Mouse (Mus musculus) erythroblast, embryonic 14.5 days (primary cell): ENCODE data around the gene Plekhf1. TPM values are rescaled to one million over a fixed set of nuclear protein-coding genes. Genes with fewer than 3 reads are reported as not detected.

Experiments
- H3K27me3 ChIP-seq: 2 replicates; pipeline ENCODE4 v1.6.1; 2012; ENCODE audit warnings: inconsistent platforms; ENCODE audit not compliant: control insufficient read depth
- H3K36me3 ChIP-seq: 2 replicates; pipeline ENCODE4 v1.6.1; 2012; ENCODE audit warnings: mild to moderate bottlenecking, inconsistent platforms; ENCODE audit not compliant: control insufficient read depth
- H3K4me1 ChIP-seq: 2 replicates; pipeline ENCODE4 v1.6.1; 2012; ENCODE audit warnings: inconsistent platforms; ENCODE audit not compliant: control insufficient read depth
- H3K4me3 ChIP-seq: replicated peaks from 2 replicates; pipeline ENCODE3; 2012; ENCODE audit warnings: moderate library complexity, mild to moderate bottlenecking, inconsistent platforms
- H3K9me3 ChIP-seq: 2 replicates; pipeline ENCODE4 v1.6.1; 2012; ENCODE audit warnings: low read length, inconsistent platforms, mixed read lengths; ENCODE audit not compliant: control insufficient read depth
- GATA1 ChIP-seq: IDR thresholded peaks from 2 replicates; pipeline ENCODE4 v1.6.1; 2012; ENCODE audit warnings: low read length, inconsistent platforms, mixed read lengths
- TAL1 ChIP-seq: IDR thresholded peaks from 3 replicates; pipeline ENCODE4 v1.6.1; 2012; ENCODE audit warnings: low read length, inconsistent platforms, mixed read lengths
- polyA plus RNA-seq: library from polyadenylated mRNA; stranded (reverse); fragments of >175 nt; gene quantifications from 2 replicates; pipeline ENCODE4 v1.2.3, GENCODE M21; 2012

Gene Plekhf1
- polyA plus RNA-seq, 1 experiment: 0.01 TPM

DNA sequence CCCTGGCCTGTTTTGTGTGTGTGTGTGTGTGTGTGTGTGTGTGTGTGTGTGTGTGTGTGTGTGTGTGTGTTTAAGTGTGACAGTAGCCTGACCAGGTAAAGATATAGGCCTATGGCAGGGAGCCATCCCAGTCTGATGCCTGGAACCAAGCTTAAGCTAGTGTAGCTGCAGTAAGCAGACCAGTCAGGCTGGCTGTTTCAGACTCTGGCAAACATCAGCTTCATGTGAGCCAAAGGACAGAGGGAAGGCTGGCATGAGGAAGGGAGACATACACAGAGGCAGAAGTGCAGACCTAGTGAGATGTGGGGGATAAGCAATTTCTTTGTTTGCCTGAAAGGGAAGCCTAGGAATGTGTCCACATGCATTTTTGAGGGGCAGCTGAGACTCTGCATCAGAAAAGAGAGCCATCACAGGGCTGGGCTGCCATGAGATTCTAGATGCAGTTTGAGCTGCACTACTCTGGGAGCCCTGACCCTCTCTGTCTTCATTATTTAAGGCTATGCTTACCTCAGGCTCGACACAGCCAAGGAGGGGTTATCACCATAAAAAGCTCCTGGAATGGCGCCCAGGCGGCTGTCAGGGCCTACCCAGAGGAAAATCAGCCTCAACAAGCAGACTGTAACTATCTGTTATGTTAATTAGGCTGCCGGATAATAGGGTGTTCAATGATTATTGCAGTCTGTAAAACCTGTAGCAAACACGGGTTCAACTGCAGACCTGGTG lies 23.8 kb upstream of the Plekhf1 start:
- Histone ChIP-seq H3K4me3 (no peak overlapping the region), H3K4me1 (no peaks in the 10 kb centered on the region), H3K27me3 (no peaks in the 10 kb centered on the region), H3K9me3 (no peaks in the 10 kb centered on the region), H3K36me3 (no peaks in the 10 kb centered on the region)
- TF ChIP-seq GATA1: no peak
- no peak for TF ChIP-seq TAL1

DNA sequence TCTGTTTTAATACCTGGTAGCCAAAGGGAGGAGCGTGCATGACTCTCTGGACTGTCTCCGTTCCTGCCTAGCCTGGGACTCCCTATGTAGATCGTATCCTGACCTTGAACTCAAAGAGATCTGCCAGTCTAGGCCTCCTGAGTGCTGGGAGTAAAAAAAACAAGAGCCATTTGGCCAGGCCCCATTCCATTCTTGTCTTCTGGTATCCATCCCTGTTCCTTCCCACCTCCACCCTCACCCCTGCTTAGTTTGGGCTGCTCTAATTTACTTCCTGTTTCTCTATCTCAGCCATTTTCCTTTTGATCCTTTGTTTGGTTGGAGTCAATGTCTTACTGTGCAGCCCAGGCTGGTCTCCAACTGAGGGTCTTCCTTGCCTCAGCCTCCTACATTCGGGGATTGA lies 14.6 kb upstream of the Plekhf1 start:
- Histone ChIP-seq H3K4me1 (no peaks in the 10 kb centered on the region), H3K4me3 (no peak overlapping the region), H3K9me3 (no peaks in the 10 kb centered on the region), H3K36me3 (no peaks in the 10 kb centered on the region), H3K27me3 (no peaks in the 10 kb centered on the region)
- TF ChIP-seq TAL1 (no peak), GATA1 (no peak)

DNA sequence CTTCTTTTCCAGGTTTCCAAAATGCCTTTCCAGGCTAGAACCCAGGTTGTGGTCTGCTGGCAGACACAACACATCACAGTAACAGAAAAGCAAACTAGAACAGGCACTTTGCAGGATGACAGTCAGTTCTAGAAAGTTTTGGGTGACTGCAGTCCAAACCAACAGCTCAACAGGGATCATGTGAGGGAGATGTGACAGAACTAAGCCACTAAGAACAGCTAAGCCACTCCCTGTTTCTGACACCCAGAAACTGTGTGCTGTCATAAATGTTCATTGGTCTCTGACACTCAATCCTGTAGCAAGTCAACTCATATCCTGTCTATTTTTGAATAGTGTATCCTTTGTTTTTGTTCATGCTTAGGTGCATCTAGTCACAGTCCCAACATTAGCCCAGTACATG lies 9.3 kb upstream of the Plekhf1 start:
- H3K36me3 ChIP-seq: no peaks in the 10 kb centered on the region
- H3K4me1 ChIP-seq: no peaks in the 10 kb centered on the region
- no peak overlapping the region for H3K4me3 ChIP-seq
- H3K9me3 ChIP-seq: no peaks in the 10 kb centered on the region
- TF ChIP-seq GATA1: no peak
- no peak for TF ChIP-seq TAL1
- no peaks in the 10 kb centered on the region for H3K27me3 ChIP-seq

DNA sequence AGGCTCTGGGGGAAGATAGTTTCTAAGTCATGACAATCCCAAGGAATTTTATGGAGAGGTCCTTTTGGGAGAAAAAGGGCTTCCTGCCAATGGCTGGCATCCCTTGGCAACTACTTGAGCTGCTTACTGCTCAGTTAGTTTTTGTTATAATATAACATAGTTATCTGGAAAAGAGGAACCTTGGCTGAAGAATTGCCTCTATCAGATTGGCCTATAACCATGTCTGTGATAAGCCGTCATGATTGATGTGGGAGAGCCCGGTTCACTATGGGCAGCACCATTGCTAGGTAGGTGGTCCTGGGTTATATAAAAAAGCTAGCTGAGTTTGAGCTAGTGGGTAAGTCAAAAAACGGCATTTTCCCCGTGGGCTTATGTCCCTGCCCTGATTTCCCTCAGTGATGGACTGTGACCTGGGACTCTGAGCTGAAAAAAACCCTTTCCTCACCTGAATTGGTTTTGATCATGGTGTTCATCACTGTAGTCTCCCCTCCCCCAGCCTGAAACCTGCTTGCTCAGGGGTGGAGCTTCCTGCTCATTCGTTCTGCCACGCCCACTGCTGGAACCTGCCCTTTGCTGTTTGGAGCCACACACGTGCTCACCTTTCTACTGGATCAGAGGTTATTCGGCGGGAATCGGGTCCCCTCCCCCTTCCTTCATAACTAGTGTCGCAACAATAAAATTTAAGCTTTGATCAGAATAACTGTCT lies 8.7 kb upstream of the Plekhf1 start:
- Histone ChIP-seq H3K27me3 (no peaks in the 10 kb centered on the region), H3K36me3 (no peaks in the 10 kb centered on the region), H3K4me3 (no peak overlapping the region), H3K4me1 (no peaks in the 10 kb centered on the region), H3K9me3 (no peaks in the 10 kb centered on the region)
- no peak for TF ChIP-seq GATA1
- no peak for TF ChIP-seq TAL1

DNA sequence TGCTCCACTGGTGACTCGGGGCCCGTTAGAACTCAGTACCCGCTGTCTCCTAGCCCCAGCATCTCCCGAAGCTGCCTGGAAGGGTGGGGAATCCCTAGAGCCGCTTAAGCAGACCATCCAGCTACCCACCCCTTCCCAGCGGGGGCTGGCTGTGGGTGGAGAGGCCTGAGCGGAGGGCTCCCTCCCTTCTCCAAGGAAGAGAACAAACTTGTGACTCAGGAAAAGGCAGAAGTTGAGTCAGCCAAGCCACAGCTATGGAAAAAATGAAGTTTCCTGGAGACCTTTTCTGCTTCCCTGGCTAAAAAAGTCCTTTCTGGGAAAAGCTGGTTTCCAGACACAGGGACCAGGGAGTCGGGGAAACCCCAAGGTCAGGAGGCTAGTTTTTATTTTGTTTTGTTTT lies 2.5 kb upstream of the Plekhf1 start:
- Histone ChIP-seq H3K4me3 (no peak overlapping the region), H3K27me3 (peaks cover 6% of the 10 kb centered on the region), H3K4me1 (peaks cover 15% of the 10 kb centered on the region), H3K9me3 (no peaks in the 10 kb centered on the region), H3K36me3 (no peaks in the 10 kb centered on the region)
- TF ChIP-seq GATA1 (no peak), TAL1 (no peak)

DNA sequence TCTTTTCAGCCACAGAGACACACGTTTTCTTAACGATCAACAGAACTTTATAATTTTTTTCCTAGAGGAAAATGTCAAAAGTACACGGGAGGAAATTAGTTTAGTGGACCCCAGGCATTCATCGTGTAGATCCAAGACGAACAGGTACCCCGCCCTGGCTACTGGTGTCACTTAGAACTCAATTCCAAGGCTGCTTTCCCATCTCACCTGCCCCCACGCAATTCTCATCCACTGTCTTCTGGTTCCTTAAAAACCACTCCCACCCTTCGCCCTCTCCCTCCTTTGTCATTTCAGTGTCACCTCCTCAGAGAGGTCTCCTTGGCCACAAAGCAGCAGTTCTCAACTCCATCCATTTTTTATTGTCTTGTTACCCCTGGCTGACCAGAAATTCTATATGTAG lies 513 bp upstream of the Plekhf1 start:
- no peaks in the 10 kb centered on the region for H3K9me3 ChIP-seq

DNA sequence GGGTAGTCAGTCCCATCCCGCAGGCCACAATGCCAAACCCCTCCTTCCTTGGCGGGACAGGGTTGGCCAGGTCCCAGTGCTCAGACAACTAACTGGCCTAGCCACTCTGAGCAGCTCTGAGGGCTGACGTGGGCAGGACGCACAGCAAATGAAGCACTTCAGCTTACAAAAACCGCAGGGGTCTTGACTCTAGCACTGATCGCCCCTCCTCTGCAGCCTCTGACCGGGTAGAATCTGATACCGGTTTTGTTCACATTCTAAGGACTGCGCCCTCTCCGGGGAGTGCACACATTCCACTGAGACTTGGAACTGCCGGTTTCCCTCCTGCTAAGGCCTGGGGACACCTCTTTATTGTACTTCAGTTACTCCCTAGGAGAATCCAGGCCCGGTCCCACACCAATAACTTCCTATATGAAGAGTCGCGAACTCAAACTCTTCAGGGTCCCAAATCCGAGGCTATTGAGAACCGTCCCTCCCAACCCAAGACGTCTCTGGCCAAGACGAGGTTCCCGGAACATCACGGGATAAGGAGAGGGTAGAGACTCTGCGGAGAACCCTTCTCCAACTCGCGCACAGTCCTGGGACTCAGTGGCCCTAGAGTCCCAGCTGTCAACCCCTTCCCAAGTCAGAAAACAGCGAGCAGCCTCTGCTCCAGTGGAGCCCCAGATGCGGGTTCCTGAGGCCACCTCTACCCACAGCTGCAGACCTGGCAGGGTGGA lies 476 bp downstream of the Plekhf1 start:
- H3K4me1 ChIP-seq: peaks cover 17% of the 10 kb centered on the region
- H3K9me3 ChIP-seq: no peaks in the 10 kb centered on the region
- no peaks in the 10 kb centered on the region for H3K36me3 ChIP-seq
- peaks cover 6% of the 10 kb centered on the region for H3K27me3 ChIP-seq
- TF ChIP-seq TAL1 (no peak), GATA1 (no peak)
- peak overlapping the region; percentile 66 for H3K4me3 ChIP-seq

More for the DNA sequence above, 513 bp upstream of the Plekhf1 start:
- Histone ChIP-seq H3K36me3 (no peaks in the 10 kb centered on the region), H3K4me1 (peaks cover 17% of the 10 kb centered on the region), H3K27me3 (peaks cover 6% of the 10 kb centered on the region), H3K4me3 (peak overlapping the region; percentile 66)
- no peak for TF ChIP-seq TAL1

DNA sequence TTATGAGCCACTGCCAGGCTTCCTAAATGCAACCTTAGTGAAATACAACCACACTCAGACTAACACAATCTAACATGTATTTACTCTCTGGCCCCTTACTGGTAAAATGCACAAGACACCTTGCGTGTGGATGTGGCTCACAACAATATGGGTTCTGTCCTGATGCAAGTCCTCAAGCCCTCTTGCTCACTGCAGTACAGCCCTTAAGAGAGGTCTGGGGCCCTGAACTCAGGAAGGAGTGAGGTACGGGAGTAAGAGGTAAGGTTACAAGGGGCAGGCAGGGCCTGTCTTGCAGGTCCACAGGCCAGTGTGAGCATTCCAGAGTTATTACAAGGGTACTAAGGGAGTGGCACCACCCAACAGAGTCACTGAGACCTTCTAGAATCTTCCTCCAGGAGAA lies 1.6 kb downstream of the Plekhf1 start:
- H3K4me3 ChIP-seq: no peak overlapping the region
- peaks cover 17% of the 10 kb centered on the region for H3K4me1 ChIP-seq

More for the DNA sequence above, 1.6 kb downstream of the Plekhf1 start:
- Histone ChIP-seq H3K36me3 (no peaks in the 10 kb centered on the region), H3K27me3 (peaks cover 6% of the 10 kb centered on the region), H3K9me3 (no peaks in the 10 kb centered on the region)
- TF ChIP-seq TAL1: no peak
- TF ChIP-seq GATA1: no peak
